Mouse (Mus musculus): ENCODE results near the gene Lcor. TPM values are rescaled to one million over a fixed set of nuclear protein-coding genes. Genes with fewer than 3 reads are reported as not detected.
A peak's percentile ranks its signal among the peaks of the same experiment; 100 is the strongest.

Gene Lcor
- polyA plus RNA-seq, 1 experiment from 2014 or later = 12.4 TPM

- H3K9me3 ChIP-seq = no peaks in the 10 kb centered on the region
- 7% methylated on average over 6 of the region's 6 CpGs for WGBS
- H3K27me3 ChIP-seq (ENCODE audit: insufficient read depth, poor library complexity, severe bottlenecking) = no peaks in the 10 kb centered on the region
- H3K4me1 ChIP-seq = peaks cover 11% of the 10 kb centered on the region; the same call in 1 of the 2 replicates
- no peaks in the 10 kb centered on the region for H3K36me3 ChIP-seq
- H3K4me3 ChIP-seq = peak overlapping the region; percentile 97
- no peak for DNase-seq (ENCODE audit: low spot score)
- H3K27ac ChIP-seq = peak overlapping the region; percentile 98
Measured at GRCm38 (mm10) chr19:41481887-41482189, 599 bp upstream of the Lcor start.

DNA sequence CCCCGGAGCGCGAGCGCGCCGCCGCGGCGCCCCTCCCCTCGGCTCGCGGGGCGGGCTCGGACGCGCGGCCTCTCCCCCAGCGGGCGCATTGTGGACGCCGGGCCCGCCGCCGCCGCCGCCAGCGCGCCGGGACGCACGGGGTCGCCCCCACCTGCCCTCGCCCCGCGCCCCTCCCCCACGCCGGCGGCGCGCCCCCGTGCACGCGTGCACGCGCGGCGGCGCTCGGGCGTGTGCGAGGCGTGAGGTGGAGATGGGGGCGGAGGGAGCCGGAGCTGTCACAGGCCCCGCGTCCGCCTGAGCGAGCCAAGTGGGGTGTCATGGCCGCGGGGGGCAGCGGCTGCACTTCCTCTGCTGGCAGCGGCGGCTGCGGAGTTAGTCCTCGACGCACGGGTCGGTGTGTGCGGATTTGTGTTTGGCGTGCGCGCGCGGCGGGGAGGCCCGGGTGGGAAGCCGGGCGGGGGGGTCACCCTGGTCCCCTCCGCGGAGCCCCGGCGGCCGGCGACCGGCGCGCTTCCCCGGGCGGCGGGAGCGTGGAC lies 540 bp downstream of the Lcor start:
- Histone ChIP-seq H3K4me3 (peak overlapping the region; percentile 97), H3K9me3 (no peaks in the 10 kb centered on the region), H3K36me3 (no peaks in the 10 kb centered on the region), H3K27me3 (ENCODE audit: insufficient read depth, poor library complexity, severe bottlenecking) (no peaks in the 10 kb centered on the region), H3K27ac (peak overlapping the region; percentile 98), H3K4me1 (0 out of 2 replicates have a peak, but pooled peaks cover 5% of the 10 kb centered on the region)
- 3% methylated on average over 88 of the region's 91 CpGs for WGBS
- DNase-seq (ENCODE audit: low spot score) = peak; percentile 84

- no peak for DNase-seq (ENCODE audit: low spot score)
- Histone ChIP-seq H3K36me3 (no peaks in the 10 kb centered on the region), H3K4me1 (0 out of 2 replicates have a peak, but pooled peaks cover 5% of the 10 kb centered on the region), H3K27ac (peak overlapping the region; percentile 98), H3K9me3 (no peaks in the 10 kb centered on the region), H3K27me3 (ENCODE audit: insufficient read depth, poor library complexity, severe bottlenecking) (no peaks in the 10 kb centered on the region), H3K4me3 (peak overlapping the region; percentile 97)
- WGBS = under 1% methylated on average over 29 of the region's 30 CpGs
Measured at GRCm38 (mm10) chr19:41483445-41484040, 1.1 kb downstream of the Lcor start.

GRCm38 (mm10) chr19:41484361-41484760 lies 1.9 kb downstream of the Lcor start:
- H3K9me3 ChIP-seq = no peaks in the 10 kb centered on the region
- H3K4me1 ChIP-seq = 0 out of 2 replicates have a peak, but pooled peaks cover 5% of the 10 kb centered on the region
- H3K36me3 ChIP-seq = no peaks in the 10 kb centered on the region
- H3K4me3 ChIP-seq = peak overlapping the region; percentile 97
- DNase-seq (ENCODE audit: low spot score) = no peak
- 38% methylated on average over 5 of the region's 5 CpGs for WGBS
- no peaks in the 10 kb centered on the region for H3K27me3 ChIP-seq (ENCODE audit: insufficient read depth, poor library complexity, severe bottlenecking)
- no peak overlapping the region for H3K27ac ChIP-seq

DNA sequence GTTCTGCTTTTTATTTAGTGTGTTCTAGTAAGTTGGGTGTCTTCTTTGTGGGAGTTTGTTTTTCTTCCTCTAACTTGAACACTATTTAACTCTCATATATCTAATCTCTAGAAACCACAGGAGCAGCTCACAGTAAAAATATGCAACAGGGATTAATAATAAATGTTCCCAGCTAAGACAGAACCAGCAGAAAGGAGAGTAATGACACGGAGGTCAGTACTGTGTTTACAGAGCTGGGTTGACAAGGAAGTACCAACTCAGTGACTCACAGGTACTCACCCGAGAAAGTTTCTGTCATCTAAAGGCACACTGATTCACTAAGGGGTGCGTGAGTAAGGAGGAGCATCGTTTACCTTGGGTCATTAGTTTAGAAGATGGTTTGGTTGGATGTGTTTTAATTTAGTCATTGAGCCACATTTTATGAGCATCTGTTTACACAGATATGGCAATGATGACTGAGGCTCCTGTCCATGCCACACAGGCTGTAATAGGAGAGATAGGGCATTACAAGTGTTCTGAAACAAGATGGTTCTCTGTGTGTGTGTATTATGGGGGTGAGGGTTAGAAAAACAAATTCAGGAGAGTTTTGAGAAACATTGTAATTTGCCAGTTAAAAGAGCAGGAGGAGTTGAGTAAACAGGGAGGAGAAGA lies 13.1 kb downstream of the Lcor start:
- H3K36me3 ChIP-seq = 0 out of 2 replicates have a peak, but pooled peaks cover 2% of the 10 kb centered on the region
- no peaks in the 10 kb centered on the region for H3K27me3 ChIP-seq (ENCODE audit: insufficient read depth, poor library complexity, severe bottlenecking)
- WGBS = 74% methylated on average over 4 of the region's 4 CpGs
- H3K9me3 ChIP-seq = no peaks in the 10 kb centered on the region
- no peak for DNase-seq (ENCODE audit: low spot score)
- H3K4me1 ChIP-seq = no peaks in the 10 kb centered on the region
- no peak overlapping the region for H3K27ac ChIP-seq
- no peak overlapping the region for H3K4me3 ChIP-seq

GRCm38 (mm10) chr19:41496058-41496457 lies 13.6 kb downstream of the Lcor start:
- Histone ChIP-seq H3K36me3 (0 out of 2 replicates have a peak, but pooled peaks cover 2% of the 10 kb centered on the region), H3K27me3 (ENCODE audit: insufficient read depth, poor library complexity, severe bottlenecking) (no peaks in the 10 kb centered on the region), H3K4me1 (no peaks in the 10 kb centered on the region), H3K4me3 (no peak overlapping the region), H3K9me3 (no peaks in the 10 kb centered on the region), H3K27ac (no peak overlapping the region)
- no peak for DNase-seq (ENCODE audit: low spot score)

- Histone ChIP-seq H3K27ac (no peak overlapping the region), H3K9me3 (no peaks in the 10 kb centered on the region), H3K36me3 (peaks cover 4% of the 10 kb centered on the region; the same call in 1 of the 2 replicates), H3K27me3 (ENCODE audit: insufficient read depth, poor library complexity, severe bottlenecking) (no peaks in the 10 kb centered on the region), H3K4me3 (no peak overlapping the region), H3K4me1 (no peaks in the 10 kb centered on the region)
- WGBS = 92% methylated on average over 8 of the region's 8 CpGs
- no peak for DNase-seq (ENCODE audit: low spot score)
Measured at GRCm38 (mm10) chr19:41507872-41508271, 25.4 kb downstream of the Lcor start.

DNA sequence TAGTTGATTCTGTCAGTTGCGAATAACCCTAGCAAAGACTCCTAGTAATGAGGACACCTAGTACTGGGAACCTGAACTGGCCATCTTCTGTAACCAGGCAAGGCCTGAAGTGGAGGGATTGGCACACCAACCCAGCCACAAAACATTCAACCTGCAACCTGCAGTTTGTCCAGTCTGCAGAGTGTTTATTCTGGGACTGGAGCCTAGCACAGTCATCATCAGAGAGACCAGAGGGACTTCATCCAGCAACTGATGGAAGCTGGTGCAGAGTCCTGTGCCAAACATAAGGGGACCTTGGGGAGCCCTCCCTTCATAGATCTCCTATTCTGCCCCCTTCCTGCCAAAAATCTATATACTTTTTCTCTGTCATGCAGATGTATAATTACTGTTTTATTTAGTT lies 32.4 kb downstream of the Lcor start:
- Histone ChIP-seq H3K4me1 (peaks cover 4% of the 10 kb centered on the region; the same call in 1 of the 2 replicates), H3K27me3 (ENCODE audit: insufficient read depth, poor library complexity, severe bottlenecking) (no peaks in the 10 kb centered on the region), H3K4me3 (no peak overlapping the region), H3K36me3 (no peaks in the 10 kb centered on the region), H3K27ac (no peak overlapping the region), H3K9me3 (no peaks in the 10 kb centered on the region)
- no peak for DNase-seq (ENCODE audit: low spot score)
- WGBS = 97% methylated on average over 1 of the region's 1 CpGs

DNA sequence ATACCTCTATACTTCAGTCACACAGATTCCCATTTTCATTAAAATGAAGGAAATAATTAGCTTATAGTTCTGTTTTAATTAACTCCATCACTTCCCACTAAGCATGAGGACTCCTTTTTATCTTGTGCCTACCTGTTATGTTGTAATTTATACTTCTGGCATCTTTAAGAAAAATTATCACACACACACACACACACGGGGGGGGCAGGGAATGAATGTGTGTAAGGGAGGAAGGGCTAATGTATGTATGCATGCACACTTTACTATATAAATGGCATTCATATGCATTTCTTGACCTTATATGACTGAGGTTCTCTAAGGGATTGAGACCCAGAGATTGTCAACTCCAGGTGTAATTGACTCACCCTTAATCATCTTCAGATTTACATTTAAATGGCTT lies 33.1 kb downstream of the Lcor start:
- no peak overlapping the region for H3K27ac ChIP-seq
- peaks cover 4% of the 10 kb centered on the region; the same call in 1 of the 2 replicates for H3K4me1 ChIP-seq
- no peak overlapping the region for H3K4me3 ChIP-seq
- no peaks in the 10 kb centered on the region for H3K9me3 ChIP-seq
- H3K27me3 ChIP-seq (ENCODE audit: insufficient read depth, poor library complexity, severe bottlenecking) = no peaks in the 10 kb centered on the region
- no peaks in the 10 kb centered on the region for H3K36me3 ChIP-seq
- no peak for DNase-seq (ENCODE audit: low spot score)
- 88% methylated on average over 1 of the region's 1 CpGs for WGBS

DNA sequence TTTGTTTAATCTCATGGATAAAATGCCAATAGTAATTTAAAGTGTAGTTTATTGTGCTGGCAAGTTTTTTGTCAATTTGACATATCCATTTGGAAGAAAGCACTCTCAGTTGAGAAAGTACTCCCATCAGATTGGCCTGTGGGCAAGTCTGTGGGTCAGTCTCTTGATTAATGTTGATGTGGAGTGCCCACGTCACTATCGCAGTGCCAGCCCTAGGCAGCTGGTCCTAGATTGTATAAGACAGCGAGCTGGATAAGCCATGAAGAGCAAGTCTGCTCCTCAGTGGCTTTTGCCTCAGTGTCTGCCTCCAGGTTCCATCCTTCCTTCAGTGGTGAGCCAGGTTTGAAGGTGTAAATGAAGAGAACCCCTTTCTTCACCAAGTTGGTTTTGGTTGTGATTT lies 34.6 kb downstream of the Lcor start:
- Histone ChIP-seq H3K27ac (no peak overlapping the region), H3K9me3 (no peaks in the 10 kb centered on the region), H3K36me3 (no peaks in the 10 kb centered on the region), H3K4me1 (peaks cover 7% of the 10 kb centered on the region; the same call in 1 of the 2 replicates), H3K27me3 (ENCODE audit: insufficient read depth, poor library complexity, severe bottlenecking) (no peaks in the 10 kb centered on the region), H3K4me3 (no peak overlapping the region)
- WGBS = 91% methylated on average over 3 of the region's 3 CpGs
- no peak for DNase-seq (ENCODE audit: low spot score)

DNA sequence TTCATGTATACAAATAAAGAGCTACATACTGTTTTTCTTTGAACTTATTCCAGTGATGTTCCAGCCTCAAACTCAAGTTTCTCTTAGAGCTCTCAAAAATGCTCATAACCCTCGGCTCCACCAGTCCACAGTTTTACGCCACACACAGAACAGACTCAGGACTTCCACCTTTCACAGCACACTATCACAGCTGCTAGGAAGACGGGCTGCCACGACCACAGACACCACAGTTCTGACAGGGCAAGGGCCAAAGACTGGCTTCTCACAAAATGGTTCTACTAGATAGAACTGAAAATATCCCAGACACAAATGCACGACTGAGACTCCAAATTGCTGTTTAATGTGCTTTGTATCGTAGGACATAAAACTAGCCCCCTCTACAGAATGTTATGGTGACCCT lies 36.7 kb downstream of the Lcor start:
- Histone ChIP-seq H3K36me3 (no peaks in the 10 kb centered on the region), H3K4me1 (peaks cover 17% of the 10 kb centered on the region; the same call in 1 of the 2 replicates), H3K27ac (no peak overlapping the region), H3K9me3 (no peaks in the 10 kb centered on the region), H3K27me3 (ENCODE audit: insufficient read depth, poor library complexity, severe bottlenecking) (no peaks in the 10 kb centered on the region), H3K4me3 (no peak overlapping the region)
- 79% methylated on average over 6 of the region's 6 CpGs for WGBS
- DNase-seq (ENCODE audit: low spot score) = no peak

- H3K36me3 ChIP-seq = no peaks in the 10 kb centered on the region
- WGBS = 64% methylated on average over 2 of the region's 2 CpGs
Measured at GRCm38 (mm10) chr19:41522246-41522645, 39.8 kb downstream of the Lcor start.

GRCm38 (mm10) chr19:41523798-41524563 lies 41.5 kb downstream of the Lcor start:
- no peak overlapping the region for H3K27ac ChIP-seq

More at GRCm38 (mm10) chr19:41522246-41522645, 39.8 kb downstream of the Lcor start:
- peaks cover 19% of the 10 kb centered on the region; the same call in 1 of the 2 replicates for H3K4me1 ChIP-seq
- no peaks in the 10 kb centered on the region for H3K27me3 ChIP-seq (ENCODE audit: insufficient read depth, poor library complexity, severe bottlenecking)
- no peak for DNase-seq (ENCODE audit: low spot score)
- no peak overlapping the region for H3K27ac ChIP-seq
- H3K9me3 ChIP-seq = no peaks in the 10 kb centered on the region
- no peak overlapping the region for H3K4me3 ChIP-seq

More at GRCm38 (mm10) chr19:41523798-41524563, 41.5 kb downstream of the Lcor start:
- Histone ChIP-seq H3K9me3 (no peaks in the 10 kb centered on the region), H3K36me3 (no peaks in the 10 kb centered on the region), H3K4me1 (peaks cover 18% of the 10 kb centered on the region; the same call in 1 of the 2 replicates), H3K4me3 (no peak overlapping the region), H3K27me3 (ENCODE audit: insufficient read depth, poor library complexity, severe bottlenecking) (no peaks in the 10 kb centered on the region)
- no peak for DNase-seq (ENCODE audit: low spot score)
- 53% methylated on average over 3 of the region's 3 CpGs for WGBS
